Mouse (Mus musculus) kidney, postnatal 4 days (tissue): ENCODE data around the gene Orc1.

ENCODE experiments used
- DNase-seq, 2 experiments: peaks; one replicate each; pipeline ENCODE4 v3.0.0; 2021; ENCODE audit warnings: mixed read lengths in 2 of 2

Gene Orc1

GRCm38 (mm10) chr4:108578840-108579742 lies at the start of gene Orc1, which contains the start of gene Prpf38a:
Gene Orc1, plus strand, starts transcription at chr4:108579423.
Gene Prpf38a, minus strand, starts transcription at chr4:108579336.
- peak; percentile 99 for DNase-seq

GRCm38 (mm10) chr4:108539701-108540100 lies 39.5 kb upstream of the Orc1 start:
- no peak for DNase-seq

GRCm38 (mm10) chr4:108565026-108565425 lies 14.2 kb upstream of the Orc1 start:
- DNase-seq, result no peak

- DNase-seq, result no peak
Measured at GRCm38 (mm10) chr4:108572644-108573043, 6.6 kb upstream of the Orc1 start.

- no peak for DNase-seq
Measured at GRCm38 (mm10) chr4:108579743-108580411, 654 bp downstream of the Orc1 start.

- no peak for DNase-seq
Measured at GRCm38 (mm10) chr4:108593376-108593775, 14.2 kb downstream of the Orc1 start.

- no peak for DNase-seq
Measured at GRCm38 (mm10) chr4:108595785-108596184, 16.6 kb downstream of the Orc1 start.

GRCm38 (mm10) chr4:108598306-108598705 lies 19.1 kb downstream of the Orc1 start:
- no peak for DNase-seq

GRCm38 (mm10) chr4:108601870-108602269 lies 22.6 kb downstream of the Orc1 start:
- no peak for DNase-seq

- no peak for DNase-seq
Measured at GRCm38 (mm10) chr4:108608651-108609050, 29.4 kb downstream of the Orc1 start.

GRCm38 (mm10) chr4:108610935-108611334 lies 31.7 kb downstream of the Orc1 start:
- no peak for DNase-seq

- DNase-seq, result no peak
Measured at GRCm38 (mm10) chr4:108618586-108618985, 39.4 kb downstream of the Orc1 start.

- peak; percentile 40 to 65 for DNase-seq
Measured at GRCm38 (mm10) chr4:108619165-108619564, 39.9 kb downstream of the Orc1 start.

GRCm38 (mm10) chr4:108619587-108620341 lies 40.5 kb downstream of the Orc1 start, which contains the start of gene Cc2d1b:
Gene Cc2d1b, plus strand, starts transcription at chr4:108619940.
- peak; percentile 91 to 96 for DNase-seq

GRCm38 (mm10) chr4:108620536-108620935 lies 41.3 kb downstream of the Orc1 start:
- no peak for DNase-seq

- peak; percentile 21 to 27 for DNase-seq
Measured at GRCm38 (mm10) chr4:108621504-108621903, 42.3 kb downstream of the Orc1 start.

GRCm38 (mm10) chr4:108627066-108627465 lies 47.8 kb downstream of the Orc1 start:
- no peak for DNase-seq

GRCm38 (mm10) chr4:108629363-108629880 lies 50.2 kb downstream of the Orc1 start:
- peak; percentile 37 to 49 for DNase-seq

- no peak for DNase-seq
Measured at GRCm38 (mm10) chr4:108630096-108630495, 50.9 kb downstream of the Orc1 start.

- no peak for DNase-seq
Measured at GRCm38 (mm10) chr4:108631616-108632015, 52.4 kb downstream of the Orc1 start.

- peak; percentile 20 to 32 for DNase-seq
Measured at GRCm38 (mm10) chr4:108633703-108634102, 54.5 kb downstream of the Orc1 start.

- no peak for DNase-seq
Measured at GRCm38 (mm10) chr4:108634696-108635095, 55.5 kb downstream of the Orc1 start.

- no peak for DNase-seq
Measured at GRCm38 (mm10) chr4:108635101-108635500, 55.9 kb downstream of the Orc1 start.
